ENCODE assay signal across 11 mouse cellular contexts in genomic region chr11:120092817-120093591, GRCm38 (mm10). TPM values are rescaled to one million over a fixed set of nuclear protein-coding genes. Genes with fewer than 3 reads are reported as not detected.
DNase-seq lines count a peak whose midpoint lies in the region; ATAC-seq and TF ChIP-seq lines count a peak whose summit lies in the region.
"Had no signal": no experiment of that assay in that cellular context is flagged by ENCODE, and none has a peak within 500 bp of the region (broad histone marks: within the 10 kb centered on the region; RNA-seq: fewer than 3 reads in every experiment).

No protein-coding gene starts in this region.

- no peak overlapping the region for H3K4me2 ChIP-seq in embryonic facial prominence, embryonic 14.5 days (ENCODE audit: low read depth, low read length)
- H3K4me2 ChIP-seq in lung, embryonic 15.5 days, result no peak overlapping the region

- H3K36me3 ChIP-seq in embryonic facial prominence, embryonic 14.5 days (ENCODE audit: control insufficient read depth, insufficient read depth, low read length), result peaks cover 58% of the 10 kb centered on the region
- peaks cover 65% of the 10 kb centered on the region for H3K36me3 ChIP-seq in embryonic facial prominence, embryonic 10.5 days (replicated peaks)
- peaks cover 41% of the 10 kb centered on the region for H3K36me3 ChIP-seq in lung, embryonic 15.5 days

- H3K4me3 ChIP-seq in embryonic facial prominence, embryonic 14.5 days (ENCODE audit: low read depth, low read length), result no peak overlapping the region
- no peak overlapping the region for H3K4me3 ChIP-seq in embryonic facial prominence, embryonic 10.5 days
- no peak overlapping the region for H3K4me3 ChIP-seq in lung, embryonic 15.5 days
- H3K4me3 ChIP-seq in lung, adult 2 months (replicated peaks; ENCODE audit: extremely low read depth, low read depth, low read length), result no peak overlapping the region
- H3K4me3 ChIP-seq: erythroblast, embryonic 14.5 days had no signal

- DNase-seq in embryonic facial prominence, embryonic 14.5 days (ENCODE audit: low spot score), result no peak
- DNase-seq in embryonic facial prominence, embryonic 10.5 days (ENCODE audit: low spot score), result no peak
- DNase-seq in lung, adult 2 months, result no peak
- peak; percentile 71 for DNase-seq in adrenal gland, postnatal 25 days
- DNase-seq in thymus, adult 18-20 months, result peak; percentile 34 to 64
- DNase-seq in urinary bladder, postnatal 14 days (ENCODE audit: low spot score), result no peak
- no peak for DNase-seq in gastrocnemius, postnatal 4 days (ENCODE audit: low spot score in 2 of 2)
- DNase-seq: heart, postnatal 36 days; right cerebral cortex, adult 18-20 months had no signal

- H3K4me1 ChIP-seq in embryonic facial prominence, embryonic 14.5 days (ENCODE audit: control insufficient read depth, insufficient read depth, low read length), result peaks cover 7% of the 10 kb centered on the region; the same call in 1 of the 2 replicates
- peaks cover 8% of the 10 kb centered on the region for H3K4me1 ChIP-seq in embryonic facial prominence, embryonic 10.5 days
- H3K4me1 ChIP-seq in lung, embryonic 15.5 days, result peaks cover 8% of the 10 kb centered on the region
- H3K4me1 ChIP-seq in lung, adult 2 months (ENCODE audit: control insufficient read depth, insufficient read depth, low read length), result peaks cover 3% of the 10 kb centered on the region; the same call in 1 of the 2 replicates

- no peak for TF ChIP-seq CTCF in lung, adult 2 months (IDR thresholded peaks at IDR 0.05; ENCODE audit: insufficient read depth, low read length)

- no peaks in the 10 kb centered on the region for H3K9me3 ChIP-seq in embryonic facial prominence, embryonic 14.5 days (ENCODE audit: control insufficient read depth, low read length)
- no peaks in the 10 kb centered on the region for H3K9me3 ChIP-seq in embryonic facial prominence, embryonic 10.5 days
- no peaks in the 10 kb centered on the region for H3K9me3 ChIP-seq in lung, embryonic 15.5 days

- TF ChIP-seq POLR2A in lung, adult 2 months (IDR thresholded peaks at IDR 0.05; ENCODE audit: borderline replicate concordance, extremely low read depth, low read depth, low read length), result no peak

- 79% methylated on average over 21 of the region's 23 CpGs for WGBS in embryonic facial prominence, embryonic 14.5 days
- WGBS in embryonic facial prominence, embryonic 10.5 days, result 81% methylated on average over 23 of the region's 23 CpGs
- WGBS in lung, embryonic 15.5 days, result 73% methylated on average over 23 of the region's 23 CpGs
- WGBS in lung, adult 2 months, result 74% methylated on average over 23 of the region's 23 CpGs

- H3K9ac ChIP-seq in embryonic facial prominence, embryonic 14.5 days (ENCODE audit: low read depth, low read length), result no peak overlapping the region
- no peak overlapping the region for H3K9ac ChIP-seq in lung, embryonic 15.5 days

- no peaks in the 10 kb centered on the region for H3K27me3 ChIP-seq in embryonic facial prominence, embryonic 14.5 days (replicated peaks; ENCODE audit: control insufficient read depth, insufficient read depth, low read length)
- no peaks in the 10 kb centered on the region for H3K27me3 ChIP-seq in embryonic facial prominence, embryonic 10.5 days (replicated peaks; ENCODE audit: low read depth, poor library complexity, severe bottlenecking)
- H3K27me3 ChIP-seq in lung, embryonic 15.5 days, result no peaks in the 10 kb centered on the region

- peak; percentile 34; the same call in 1 of the 2 replicates for ATAC-seq in embryonic facial prominence, embryonic 14.5 days (ENCODE audit: low read depth)
- peak; percentile 13; the same call in 1 of the 2 replicates for ATAC-seq in lung, embryonic 15.5 days (ENCODE audit: borderline replicate concordance, extremely low read depth, low FRiP score, low TSS enrichment)

- no peak overlapping the region for H3K27ac ChIP-seq in embryonic facial prominence, embryonic 14.5 days (replicated peaks; ENCODE audit: low read depth, low read length)
- H3K27ac ChIP-seq in embryonic facial prominence, embryonic 10.5 days (replicated peaks), result no peak overlapping the region
- no peak overlapping the region for H3K27ac ChIP-seq in lung, embryonic 15.5 days

RNA-seq across cellular contexts. Expression of gene Tepsin, which starts 5.5 kb away (rescaled TPM):
- 13.1 and 14.1 TPM in 2 replicates for polyA plus RNA-seq in embryonic facial prominence, embryonic 14.5 days (2014; fragmentation: Nextera tagmentation; extraction: Ambion mirVana)
- 20.2 and 21.4 TPM in 2 replicates for polyA plus RNA-seq in embryonic facial prominence, embryonic 10.5 days (2016; fragmentation: Nextera tagmentation; extraction: Ambion mirVana)
- polyA plus RNA-seq in lung, embryonic 15.5 days (2015; fragmentation: Nextera tagmentation; extraction: Ambion mirVana), result 12.2 and 14.2 TPM in 2 replicates
- polyA plus RNA-seq in lung, adult 2 months (2012; rRNA removed), result 29.7 and 32.3 TPM in 2 replicates
- total RNA-seq in adrenal gland, postnatal 25 days (2021), result 17.1 and 18.1 TPM in 2 replicates
- total RNA-seq in gastrocnemius, postnatal 4 days (2021), result 1 to 10 TPM; 8.7 to 9.6 TPM

RNA-seq across cellular contexts. Expression of gene Ndufaf8, which starts 5.7 kb away (rescaled TPM):
- 76.4 and 88.7 TPM in 2 replicates for polyA plus RNA-seq in embryonic facial prominence, embryonic 14.5 days (2014; fragmentation: Nextera tagmentation; extraction: Ambion mirVana)
- 82.0 and 87.7 TPM in 2 replicates for polyA plus RNA-seq in embryonic facial prominence, embryonic 10.5 days (2016; fragmentation: Nextera tagmentation; extraction: Ambion mirVana)
- polyA plus RNA-seq in lung, embryonic 15.5 days (2015; fragmentation: Nextera tagmentation; extraction: Ambion mirVana), result 68.0 and 75.9 TPM in 2 replicates
- 41.3 and 54.8 TPM in 2 replicates for polyA plus RNA-seq in lung, adult 2 months (2012; rRNA removed)
- total RNA-seq in adrenal gland, postnatal 25 days (2021), result 57.7 and 60.1 TPM in 2 replicates
- 10 to 100 TPM; 44.2 to 44.3 TPM for total RNA-seq in gastrocnemius, postnatal 4 days (2021)

RNA-seq across cellular contexts. Expression of gene Cep131, which starts 6.4 kb away (rescaled TPM):
- polyA plus RNA-seq in embryonic facial prominence, embryonic 14.5 days (2014; fragmentation: Nextera tagmentation; extraction: Ambion mirVana), result 23.7 and 28.2 TPM in 2 replicates
- polyA plus RNA-seq in embryonic facial prominence, embryonic 10.5 days (2016; fragmentation: Nextera tagmentation; extraction: Ambion mirVana), result 43.0 and 46.9 TPM in 2 replicates
- 22.0 and 28.8 TPM in 2 replicates for polyA plus RNA-seq in lung, embryonic 15.5 days (2015; fragmentation: Nextera tagmentation; extraction: Ambion mirVana)
- 8.5 and 9.2 TPM in 2 replicates for polyA plus RNA-seq in lung, adult 2 months (2012; rRNA removed)
- total RNA-seq in adrenal gland, postnatal 25 days (2021), result 194 and 411 TPM in 2 replicates
- 10 to 100 TPM; 22.5 to 24.4 TPM for total RNA-seq in gastrocnemius, postnatal 4 days (2021)

RNA-seq across cellular contexts. Expression of gene Aatk, which starts 46.0 kb away (rescaled TPM):
- polyA plus RNA-seq in embryonic facial prominence, embryonic 14.5 days (2014; fragmentation: Nextera tagmentation; extraction: Ambion mirVana), result 8.7 and 10.8 TPM in 2 replicates
- polyA plus RNA-seq in embryonic facial prominence, embryonic 10.5 days (2016; fragmentation: Nextera tagmentation; extraction: Ambion mirVana), result 0.84 and 1.6 TPM in 2 replicates
- polyA plus RNA-seq in lung, embryonic 15.5 days (2015; fragmentation: Nextera tagmentation; extraction: Ambion mirVana), result 2.1 and 3.3 TPM in 2 replicates
- 28.9 and 38.7 TPM in 2 replicates for polyA plus RNA-seq in lung, adult 2 months (2012; rRNA removed)
- total RNA-seq in adrenal gland, postnatal 25 days (2021), result 11.8 and 15.5 TPM in 2 replicates
- total RNA-seq in gastrocnemius, postnatal 4 days (2021), result 10 to 100 TPM; 25.9 to 29.2 TPM

RNA-seq across cellular contexts. Expression of gene Slc38a10, which starts 58.1 kb away (rescaled TPM):
- 78.8 and 86.4 TPM in 2 replicates for polyA plus RNA-seq in embryonic facial prominence, embryonic 14.5 days (2014; fragmentation: Nextera tagmentation; extraction: Ambion mirVana)
- 99.0 and 103 TPM in 2 replicates for polyA plus RNA-seq in embryonic facial prominence, embryonic 10.5 days (2016; fragmentation: Nextera tagmentation; extraction: Ambion mirVana)
- 91.2 and 92.1 TPM in 2 replicates for polyA plus RNA-seq in lung, embryonic 15.5 days (2015; fragmentation: Nextera tagmentation; extraction: Ambion mirVana)
- polyA plus RNA-seq in lung, adult 2 months (2012; rRNA removed), result 132 and 170 TPM in 2 replicates
- 122 and 163 TPM in 2 replicates for total RNA-seq in adrenal gland, postnatal 25 days (2021)
- 100 to 1,000 TPM in 1 of 2 experiments, 10 to 100 TPM in 1; 88.6 to 100 TPM for total RNA-seq in gastrocnemius, postnatal 4 days (2021)

Comparison
In these comparisons a context has a peak if more than half of its experiments do, and no peak if none do; other contexts are left out.
1. DNase-seq: peak in adrenal gland, postnatal 25 days (single experiment) and thymus, adult 18-20 months (2 of 2); none in embryonic facial prominence, embryonic 14.5 days (single experiment), embryonic facial prominence, embryonic 10.5 days (single experiment), lung, adult 2 months (single experiment), urinary bladder, postnatal 14 days (single experiment) and gastrocnemius, postnatal 4 days (0 of 2).